Mouse (Mus musculus): ENCODE results near the gene Vmn2r33. TPM values are rescaled to one million over a fixed set of nuclear protein-coding genes. Genes with fewer than 3 reads are reported as not detected.
"Not testable (repeated sequence)": the region's sequence is repeated elsewhere in the genome, so short reads cannot be mapped to it uniquely, and the experiment has no call there.

Gene Vmn2r33
- not detected for polyA plus RNA-seq (2017; shearing (Covaris generic))

DNA sequence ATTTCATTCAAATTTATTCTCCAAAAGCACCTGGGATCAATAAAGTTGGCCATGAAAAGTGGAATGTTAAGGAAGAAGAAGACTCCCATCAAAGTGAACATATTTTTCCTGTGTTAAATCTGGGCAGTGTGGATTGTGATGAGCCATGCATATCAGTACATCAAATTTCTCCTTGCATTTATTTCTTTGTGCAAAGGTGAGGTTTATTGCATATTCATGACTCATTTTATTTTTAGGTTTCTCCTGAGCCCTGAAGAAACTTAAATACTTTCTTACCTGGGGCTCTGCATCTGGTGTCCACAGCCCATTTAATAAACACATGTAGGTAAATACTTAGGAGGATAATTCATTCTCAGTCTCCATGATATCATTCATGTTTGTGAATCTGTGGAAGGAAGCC lies at the start of gene Vmn2r33:
TSS of gene Vmn2r33 (minus strand) at position 101 of the 400 bp plus-strand sequence.
- ATAC-seq = not testable (repeated sequence)

Other genes with a start within 250 kb of the Vmn2r33 start
- not detected for gene Vmn2r30, start 229.2 kb downstream of the Vmn2r33 start, polyA plus RNA-seq (2017; shearing (Covaris generic))
- gene Gm45783, start 192.2 kb downstream of the Vmn2r33 start, polyA plus RNA-seq (2017; shearing (Covaris generic)) = not detected
- under 1 TPM in 1 of 2 experiments, not detected in 1; 0.12 TPM for gene Vmn2r31, start 167.1 kb downstream of the Vmn2r33 start, polyA plus RNA-seq (2017; shearing (Covaris generic))
- not detected for gene Vmn2r32, start 86.8 kb downstream of the Vmn2r33 start, polyA plus RNA-seq (2017; shearing (Covaris generic))
- not detected for gene Vmn2r34, start 122.7 kb upstream of the Vmn2r33 start, polyA plus RNA-seq (2017; shearing (Covaris generic))

Data from CD4-positive, CD25-positive, alpha-beta regulatory T cell, adult 4 months (primary cell).